Mouse (Mus musculus): ENCODE results near the gene Ccdc9b.
A peak's percentile ranks its signal among the peaks of the same experiment; 100 is the strongest.

The Ccdc9b gene

DNA sequence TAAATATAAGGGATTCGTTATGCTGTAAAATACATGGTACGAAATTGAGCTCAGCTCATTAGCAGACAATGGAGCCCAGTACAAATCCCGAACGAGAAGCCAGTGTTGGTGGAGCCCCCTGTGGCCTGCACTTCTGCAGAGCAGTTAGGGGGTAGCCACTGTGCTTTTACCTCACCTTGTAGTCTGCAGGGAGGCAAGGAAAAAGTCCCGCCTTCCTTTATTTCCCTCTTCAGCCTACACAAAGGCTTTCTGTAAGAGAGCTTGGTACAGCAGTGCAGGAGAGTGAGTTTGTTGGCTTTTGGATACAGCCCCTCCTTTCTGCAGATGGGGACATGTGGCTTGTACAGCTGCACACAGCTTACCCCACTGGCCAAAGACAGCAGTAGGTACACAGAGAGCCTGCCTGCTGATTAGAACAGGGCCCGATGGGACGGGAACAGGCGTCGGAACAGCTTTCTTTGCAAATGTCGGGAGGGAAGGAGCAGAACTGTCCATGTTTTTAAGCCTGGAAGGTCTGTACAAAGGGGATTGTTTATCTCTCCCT lies 13.0 kb downstream of the Ccdc9b start:
- no peak for DNase-seq (ENCODE audit: low read depth, low spot score)

DNA sequence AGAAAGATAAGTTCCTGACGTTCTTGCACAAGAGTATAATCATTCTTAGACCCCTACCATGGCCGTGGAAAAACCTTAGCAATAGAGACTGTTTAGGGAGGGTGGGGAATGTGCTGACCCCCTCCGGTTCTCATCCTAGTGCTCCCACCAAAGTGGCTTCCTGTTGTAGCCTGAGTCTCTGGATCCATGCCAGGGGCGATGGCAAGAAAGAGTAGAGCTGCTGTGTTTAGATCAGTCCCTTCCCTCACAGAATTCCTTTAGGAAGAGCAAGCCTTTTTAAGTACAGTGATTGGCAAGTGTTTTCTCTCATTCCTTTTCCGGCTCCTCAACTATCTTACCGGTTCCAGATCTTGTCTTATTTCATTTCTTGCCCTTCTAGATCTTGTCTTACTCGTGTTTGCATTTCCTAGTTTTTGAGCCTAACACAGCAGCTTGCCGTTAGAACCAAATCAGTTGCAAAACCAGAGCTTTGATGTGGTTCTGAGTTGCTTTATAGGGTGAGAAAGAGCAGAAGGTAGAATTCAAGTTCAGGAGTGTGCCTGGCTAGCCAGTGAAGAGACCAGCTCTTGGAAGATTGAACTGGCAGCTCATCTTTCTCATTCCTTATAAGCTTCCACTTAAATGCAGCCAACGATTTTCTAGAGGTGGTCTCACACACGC lies 15.0 kb downstream of the Ccdc9b start:
- no peak for DNase-seq (ENCODE audit: low read depth, low spot score)

DNA sequence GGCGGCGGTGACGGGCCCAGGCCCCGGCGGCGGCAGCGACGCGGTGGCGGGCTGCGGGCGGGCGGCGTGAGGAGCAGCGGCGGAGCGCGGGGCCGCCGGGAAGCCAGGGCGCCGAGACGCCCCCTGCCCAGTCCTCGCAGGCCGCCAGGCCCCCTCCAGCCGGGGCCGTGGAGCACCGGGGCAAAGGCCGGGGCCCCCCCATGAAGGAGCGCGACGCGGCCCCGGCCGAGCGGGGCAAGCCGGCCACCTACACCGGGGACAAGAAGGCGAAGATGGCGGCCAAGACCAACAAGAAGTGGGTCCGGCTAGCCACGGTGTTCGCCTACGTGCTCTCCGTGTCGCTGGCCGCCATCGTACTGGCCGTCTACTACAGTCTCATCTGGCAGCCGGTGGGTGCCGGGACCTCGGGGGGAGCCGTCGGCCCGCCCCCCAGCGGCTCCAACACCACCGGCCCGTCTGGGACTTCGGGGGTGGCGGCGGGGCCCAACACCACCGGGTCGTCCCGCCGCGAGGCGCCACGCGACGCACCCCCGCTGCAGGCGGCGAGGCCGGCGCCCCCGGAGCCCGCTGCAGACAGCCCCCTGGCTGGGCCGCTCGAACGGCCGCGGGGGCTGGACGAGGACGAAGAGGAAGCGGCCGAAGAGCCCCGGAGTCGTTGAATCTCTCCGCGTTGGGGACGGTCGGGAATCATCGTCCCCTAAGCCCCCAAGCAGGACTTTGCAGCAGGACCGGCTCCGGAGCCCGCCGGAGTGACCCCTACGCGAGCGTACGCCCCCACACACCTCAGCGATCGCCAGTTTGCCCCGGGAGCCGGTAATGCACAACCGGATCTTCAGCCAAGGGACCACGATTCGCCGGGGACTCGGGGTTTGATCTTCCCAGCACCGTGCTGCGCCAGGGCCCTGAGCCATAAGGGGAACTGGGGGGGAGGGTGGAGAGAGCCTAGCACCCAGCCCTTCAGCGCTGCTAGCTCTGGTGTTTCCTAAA lies 16.3 kb downstream of the Ccdc9b start:
- no peak for DNase-seq (ENCODE audit: low read depth, low spot score)

DNA sequence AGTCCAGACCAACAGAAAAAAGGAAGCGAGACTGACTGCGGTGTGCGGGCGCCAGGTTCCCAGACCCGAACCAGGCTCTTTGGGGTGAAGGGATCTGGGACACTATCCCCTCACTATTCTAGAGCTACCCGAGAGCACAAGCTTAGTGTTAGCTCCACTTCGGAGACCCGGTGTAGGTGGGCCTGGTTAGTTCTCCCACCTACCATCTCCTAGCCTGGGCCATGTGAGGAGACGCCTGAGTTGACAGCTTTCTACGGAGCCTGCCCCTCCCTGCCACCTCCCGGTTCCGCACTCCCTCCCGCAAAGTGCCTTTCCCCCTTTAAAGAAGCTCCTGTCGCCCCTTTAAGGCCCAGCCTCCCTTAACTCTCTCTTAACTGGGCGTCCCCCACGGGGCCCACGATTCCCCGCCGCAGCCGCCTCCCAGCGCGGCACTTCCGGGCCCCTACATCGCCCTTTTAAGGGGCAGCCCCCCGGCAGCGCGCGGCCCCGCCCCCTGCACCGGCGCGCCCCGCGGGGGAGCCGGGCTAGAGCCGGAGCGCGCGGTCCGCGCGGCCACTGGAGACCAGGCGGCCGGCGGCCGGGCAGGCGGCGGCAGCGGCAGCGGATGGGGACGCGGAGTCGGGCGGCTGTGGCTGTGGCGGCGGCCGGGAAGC lies 17.1 kb downstream of the Ccdc9b start, which contains the start of gene Inafm2:
TSS of gene Inafm2 (plus strand) at position 527 of the 653 bp plus-strand sequence.
- DNase-seq (ENCODE audit: low read depth, low spot score), result peak; percentile 84

DNA sequence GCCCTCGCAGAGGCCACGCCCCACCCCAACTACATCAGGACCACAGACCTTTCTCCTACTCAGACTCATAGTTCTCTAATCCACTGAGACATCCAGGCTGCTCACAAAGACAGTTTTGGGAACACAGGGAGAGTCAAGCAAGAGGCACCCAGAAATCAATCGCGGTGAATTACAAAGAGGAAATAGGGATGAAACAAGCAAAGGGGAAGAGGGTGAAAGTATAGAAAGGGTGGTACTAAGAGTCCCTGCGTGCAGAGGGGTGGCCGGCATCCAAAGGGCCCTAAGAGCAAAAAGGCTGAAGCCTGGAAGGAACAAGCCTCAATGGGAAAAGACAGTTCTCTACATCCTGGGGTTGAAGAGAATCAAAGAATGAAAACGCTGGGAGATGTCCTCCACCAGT lies 17.8 kb downstream of the Ccdc9b start:
- no peak for DNase-seq (ENCODE audit: low read depth, low spot score)

DNA sequence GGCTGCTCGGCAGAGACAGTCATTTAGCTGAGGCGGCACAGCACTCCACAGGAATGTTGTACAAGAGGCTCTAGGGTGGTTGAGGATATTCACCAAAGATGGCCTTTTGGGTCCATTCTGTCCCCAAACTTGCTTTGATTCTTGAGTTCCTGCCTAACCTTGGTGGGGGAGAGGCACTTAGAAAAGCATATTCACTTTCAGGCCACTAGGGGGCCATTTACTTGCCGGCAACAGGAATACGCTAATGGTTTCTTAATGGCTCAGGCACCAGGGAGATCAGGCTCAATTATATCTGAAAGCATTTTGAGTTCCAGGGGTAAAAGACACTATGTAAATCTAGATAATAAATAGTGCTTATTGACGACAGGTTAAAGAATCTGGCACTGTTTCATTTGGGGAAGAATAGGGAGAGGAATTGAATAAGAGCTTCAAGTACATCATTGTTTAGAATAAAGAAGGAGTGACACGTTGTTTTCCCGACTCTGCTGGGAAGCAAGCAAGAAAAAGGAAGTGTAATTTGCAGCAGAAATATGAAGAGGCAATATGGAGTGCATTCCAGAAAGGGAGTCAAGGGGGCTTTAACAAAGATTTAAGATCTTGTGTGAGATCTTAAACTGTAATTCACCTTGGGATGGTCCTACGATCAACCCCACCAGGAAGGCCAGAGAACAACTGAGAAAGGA lies 19.1 kb downstream of the Ccdc9b start:
- no peak for DNase-seq (ENCODE audit: low read depth, low spot score)

DNA sequence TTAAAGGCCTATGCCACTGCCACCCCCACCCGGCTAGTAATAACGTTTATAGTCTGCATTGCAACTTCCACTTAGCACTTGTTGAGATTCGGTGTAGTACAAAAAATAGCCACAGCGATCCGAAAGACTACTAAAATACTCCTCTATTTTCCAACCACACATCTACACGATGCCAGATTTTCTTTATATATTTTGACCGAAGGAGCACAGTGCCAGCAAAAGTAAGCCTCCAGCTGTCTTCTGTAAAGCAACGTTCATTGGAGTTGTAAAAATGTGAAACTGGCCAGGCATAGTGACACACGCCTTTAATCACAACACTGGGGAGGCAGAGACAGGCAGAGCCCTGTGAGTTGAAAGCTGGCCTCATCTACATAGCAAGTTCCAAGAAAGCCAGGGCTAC lies 21.3 kb downstream of the Ccdc9b start:
- no peak for DNase-seq (ENCODE audit: low read depth, low spot score)

DNA sequence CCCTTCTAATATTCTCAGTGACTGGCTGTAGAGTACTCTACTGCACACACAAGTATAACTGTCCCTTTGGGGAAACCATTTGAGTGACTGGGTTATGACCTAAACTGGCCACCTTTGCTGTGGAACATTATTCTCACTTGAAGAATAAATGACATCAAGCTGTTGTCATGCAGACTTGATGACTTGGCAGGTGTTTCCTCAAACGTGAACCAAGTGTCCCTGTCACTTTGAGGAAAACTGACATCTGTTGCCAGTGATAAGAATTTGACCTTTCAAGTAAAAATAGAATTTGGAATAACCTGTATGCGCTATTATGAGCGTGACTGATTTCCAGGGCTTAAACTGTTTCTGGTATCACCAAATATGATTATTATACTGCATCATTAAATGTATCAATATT lies 22.1 kb downstream of the Ccdc9b start:
- no peak for DNase-seq (ENCODE audit: low read depth, low spot score)

DNA sequence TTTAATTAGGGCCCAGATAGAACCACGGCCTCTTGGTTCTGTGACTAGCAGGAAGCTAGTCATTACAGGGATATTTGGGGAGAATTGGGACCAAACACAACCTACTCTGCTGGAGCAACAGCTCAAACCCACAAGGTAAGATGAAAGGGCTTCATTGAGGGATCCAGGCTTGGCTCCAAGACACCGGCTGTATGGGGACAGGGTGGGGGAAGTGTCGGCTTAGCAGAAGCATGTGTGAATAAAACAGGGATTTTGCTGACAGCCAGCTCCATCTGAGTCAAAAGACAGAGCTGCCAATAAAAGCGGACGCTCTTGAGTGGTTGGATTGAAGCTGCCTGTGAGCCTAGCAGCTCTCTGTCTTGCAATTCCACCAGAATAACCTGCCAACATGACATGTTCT lies 29.1 kb downstream of the Ccdc9b start:
- no peak for DNase-seq (ENCODE audit: low read depth, low spot score)

DNA sequence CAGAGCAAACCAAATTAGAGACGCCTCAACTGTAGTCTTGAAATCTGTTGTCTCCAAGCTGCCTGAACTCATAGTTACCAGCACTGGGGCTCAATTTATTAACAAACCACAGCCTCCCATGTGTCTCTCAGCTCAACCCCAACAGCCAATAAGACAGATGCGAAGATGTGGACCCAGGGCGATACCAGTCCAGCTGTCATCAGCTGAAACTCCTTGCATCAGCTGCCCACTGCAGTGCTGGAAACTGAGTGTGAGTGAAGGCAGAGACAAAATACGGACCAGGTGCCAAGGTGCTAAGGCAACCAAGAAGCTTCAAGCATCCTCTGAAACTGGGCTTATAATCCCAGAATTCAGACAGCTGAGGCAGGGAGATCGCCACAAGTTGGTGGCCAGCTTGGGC lies 30.5 kb downstream of the Ccdc9b start:
- no peak for DNase-seq (ENCODE audit: low read depth, low spot score)

DNA sequence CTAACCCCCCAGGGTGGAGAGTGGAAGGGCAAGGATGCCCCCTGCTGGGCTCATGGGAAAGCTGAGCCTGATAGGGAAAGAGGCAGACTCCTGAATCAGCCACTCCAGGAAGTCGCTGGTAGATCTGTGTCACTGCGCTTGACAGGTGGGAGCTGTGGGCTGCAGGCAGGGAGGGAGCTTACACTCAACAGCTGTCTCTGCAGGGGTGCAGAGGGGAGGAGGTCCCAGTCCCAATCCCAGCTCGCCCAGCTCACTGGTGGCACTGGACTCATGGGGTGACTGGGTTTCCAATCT lies 31.9 kb downstream of the Ccdc9b start:
- DNase-seq (ENCODE audit: low read depth, low spot score), result no peak

DNA sequence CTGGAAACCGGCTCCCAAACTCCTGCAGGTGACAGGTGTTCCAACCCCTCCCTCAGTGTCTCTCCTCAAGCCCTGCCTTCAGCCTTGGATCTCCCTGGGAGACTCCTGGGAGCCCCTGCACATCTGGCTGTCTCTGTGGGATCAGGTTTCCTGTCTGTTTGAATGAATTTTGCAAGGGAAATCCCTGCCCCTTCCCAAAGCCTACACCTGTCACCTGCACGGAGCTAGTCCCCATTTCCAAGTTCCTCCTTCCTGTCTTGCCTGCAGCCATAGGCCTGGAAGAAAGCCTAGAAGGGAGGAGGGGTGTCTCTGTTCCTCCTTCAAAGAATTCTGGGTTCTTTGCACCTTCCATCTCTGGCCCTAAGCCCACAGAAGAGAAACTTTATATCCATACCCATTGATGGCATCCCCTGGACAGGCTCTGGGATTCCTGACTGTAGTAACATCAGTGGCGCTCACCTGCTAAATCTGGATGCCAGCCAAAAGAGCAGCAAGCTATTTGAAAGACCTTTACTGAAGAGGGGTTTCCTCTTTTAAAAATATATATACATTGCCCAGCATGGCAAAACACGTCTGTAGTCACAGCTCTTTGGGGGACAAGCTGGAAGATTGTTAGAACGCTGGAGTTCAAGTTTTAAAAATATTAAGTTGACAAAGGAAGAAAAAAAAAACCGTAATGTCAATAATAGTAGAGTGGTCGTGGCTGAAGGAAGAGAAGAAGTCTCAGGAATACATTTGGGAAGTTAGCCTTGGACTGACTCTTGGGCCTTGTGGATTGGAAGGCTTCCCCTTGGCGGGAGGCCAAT lies 32.4 kb downstream of the Ccdc9b start:
- no peak for DNase-seq (ENCODE audit: low read depth, low spot score)

DNA sequence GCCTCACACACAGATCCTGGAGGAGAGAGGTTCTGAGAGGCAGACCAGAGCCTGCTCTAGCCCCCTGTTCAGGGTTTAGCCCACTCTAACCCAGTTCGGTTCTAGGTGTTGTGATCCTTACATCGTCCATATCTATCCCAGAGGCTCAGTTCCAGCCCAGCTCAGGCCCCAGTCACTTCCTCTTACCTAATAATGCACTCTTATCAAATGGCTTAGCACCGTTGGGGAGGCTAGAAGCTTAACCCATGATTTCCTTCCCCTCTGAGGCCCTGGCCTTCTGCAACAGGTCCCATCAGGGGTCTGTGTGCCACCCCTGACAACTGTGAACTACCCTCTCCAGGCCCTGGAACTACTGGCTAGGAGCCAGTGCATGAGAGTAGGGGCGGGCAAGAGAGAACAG lies 33.3 kb downstream of the Ccdc9b start:
- DNase-seq (ENCODE audit: low read depth, low spot score), result no peak

DNA sequence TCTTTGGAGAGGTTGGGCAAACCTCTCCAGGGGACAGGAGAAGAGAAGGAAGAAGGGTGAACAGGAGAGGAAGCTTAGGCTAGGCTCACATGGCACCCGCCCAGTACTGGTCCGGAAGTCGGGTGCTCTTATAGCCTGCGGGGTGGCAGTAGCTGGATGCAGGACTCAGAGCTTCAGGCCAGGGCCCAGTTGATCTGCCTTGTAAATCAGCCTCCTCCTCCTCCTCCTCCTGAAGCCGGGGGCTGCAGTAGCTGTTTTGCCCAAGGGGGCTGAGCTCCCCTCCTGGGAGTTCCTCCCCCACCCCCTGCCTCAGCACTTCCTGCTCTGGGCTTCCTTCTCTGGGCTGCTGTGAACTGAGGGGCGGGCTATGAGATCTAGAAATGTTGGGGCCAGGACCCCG lies 34.1 kb downstream of the Ccdc9b start, which contains the start of gene Plcb2:
TSS of gene Plcb2 (minus strand) at position 102 of the 400 bp plus-strand sequence.
- no peak for DNase-seq (ENCODE audit: low read depth, low spot score)

DNA sequence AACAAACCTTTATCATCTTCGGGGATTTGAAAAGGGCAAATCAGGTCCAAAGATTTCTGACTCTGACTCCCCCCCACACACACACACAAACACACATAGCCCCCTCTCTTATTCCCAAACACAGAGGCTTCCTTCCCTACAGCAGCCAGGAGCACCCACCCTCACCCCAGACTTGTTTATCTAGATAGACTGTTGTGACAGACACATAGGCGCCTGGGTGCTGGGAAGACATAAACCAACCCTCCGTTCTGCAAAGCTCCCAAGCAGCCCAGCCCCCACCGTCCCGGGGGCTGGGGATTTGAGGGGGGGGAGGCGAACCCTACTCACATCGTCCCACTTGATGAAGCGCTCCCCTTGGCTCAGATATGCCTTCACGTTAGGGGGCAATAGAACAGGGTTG lies 34.5 kb downstream of the Ccdc9b start:
- DNase-seq (ENCODE audit: low read depth, low spot score), result no peak

DNA sequence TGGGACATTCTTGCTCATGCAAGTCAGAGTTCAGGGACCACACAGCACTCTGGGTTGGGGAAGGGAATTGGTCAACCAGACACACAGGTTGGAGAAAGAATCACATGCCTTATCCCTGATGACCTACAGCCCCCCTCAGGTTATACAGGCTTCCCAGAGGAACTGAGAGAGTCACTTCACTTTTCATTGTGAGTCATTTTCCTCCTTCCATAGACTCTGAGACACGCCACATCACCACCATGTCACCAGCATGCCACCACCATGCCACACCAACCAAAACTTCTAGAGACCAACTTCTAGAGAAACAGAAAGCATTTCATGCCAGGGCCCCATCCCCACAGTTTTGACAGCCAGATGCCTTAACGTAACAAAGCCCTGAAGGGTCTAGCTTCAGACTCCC lies 35.6 kb downstream of the Ccdc9b start:
- no peak for DNase-seq (ENCODE audit: low read depth, low spot score)

DNA sequence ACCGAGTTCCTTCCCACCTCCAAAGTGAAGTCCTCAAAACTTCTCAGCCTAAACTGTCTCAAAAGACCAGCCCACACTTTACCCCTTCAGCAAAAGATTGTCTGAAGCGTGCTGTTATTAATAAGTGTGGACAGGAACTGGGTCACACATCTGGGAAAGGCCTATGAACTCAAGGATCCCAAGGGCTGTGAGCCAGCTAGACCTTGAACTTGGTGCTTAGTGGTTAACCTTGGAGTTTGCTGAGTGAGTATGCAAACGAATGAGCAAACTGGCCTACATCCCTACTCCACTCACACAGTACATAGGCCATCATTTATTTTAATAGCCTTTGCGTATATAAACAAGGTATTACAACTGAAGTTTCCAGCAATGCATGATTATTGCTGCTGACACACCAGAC lies 37.0 kb downstream of the Ccdc9b start:
- DNase-seq (ENCODE audit: low read depth, low spot score), result no peak

DNA sequence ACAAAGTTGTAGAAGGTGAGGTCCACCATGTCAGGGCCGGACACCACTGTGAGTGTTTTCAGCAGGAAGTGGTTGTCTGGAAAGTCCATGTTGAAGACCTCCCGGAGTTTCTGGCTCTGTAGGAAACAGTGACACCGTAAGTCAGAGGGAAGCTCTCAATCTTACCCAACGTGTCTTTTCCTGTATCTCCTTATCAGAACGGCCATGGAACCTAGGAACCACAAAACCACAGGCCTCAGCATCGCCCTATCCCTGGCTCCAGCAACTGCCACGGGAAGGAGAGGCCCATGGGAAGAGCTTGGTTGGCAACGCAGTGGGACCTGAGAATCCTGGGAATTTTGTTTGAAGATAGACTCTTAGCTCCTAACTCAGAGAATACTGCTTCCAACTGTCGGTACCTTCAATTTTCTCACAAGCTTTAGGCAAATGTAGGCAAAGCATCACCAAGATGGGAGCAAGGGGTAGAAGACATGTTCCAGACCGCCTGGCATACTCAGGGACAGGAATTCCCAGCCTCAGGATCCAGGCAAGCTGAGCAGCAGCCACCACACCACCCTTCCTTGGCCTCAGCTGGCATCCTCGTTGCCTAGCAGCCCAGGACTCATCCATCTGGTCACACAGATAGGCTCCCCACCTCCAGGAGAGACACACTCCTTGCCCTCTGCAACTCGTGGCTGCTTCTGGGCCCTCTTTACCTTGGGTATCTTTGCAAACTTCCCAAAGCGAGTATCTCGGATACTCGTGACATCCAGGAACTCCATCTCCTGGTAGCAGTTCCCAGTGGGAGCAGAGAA lies 38.6 kb downstream of the Ccdc9b start:
- DNase-seq (ENCODE audit: low read depth, low spot score), result no peak

DNA sequence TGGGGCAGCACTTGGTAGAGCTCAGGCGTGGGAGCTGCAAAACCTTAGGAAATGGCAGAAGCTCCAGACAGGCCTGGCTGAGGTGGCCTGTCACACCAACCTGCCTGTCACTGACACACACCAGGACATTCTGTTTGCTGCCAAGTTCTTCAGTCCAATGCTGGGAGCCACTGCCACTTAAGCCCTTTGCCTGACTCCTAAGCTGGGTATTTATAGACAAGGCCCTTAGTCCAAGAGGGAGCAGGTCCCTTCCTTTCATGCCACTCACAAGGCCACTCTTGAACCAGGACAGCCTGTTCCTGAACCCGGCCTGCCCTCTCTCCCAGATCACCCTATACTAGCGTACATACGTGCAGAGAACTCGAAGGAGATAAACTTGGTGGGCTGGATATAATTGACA lies 45.8 kb downstream of the Ccdc9b start:
- no peak for DNase-seq (ENCODE audit: low read depth, low spot score)

DNA sequence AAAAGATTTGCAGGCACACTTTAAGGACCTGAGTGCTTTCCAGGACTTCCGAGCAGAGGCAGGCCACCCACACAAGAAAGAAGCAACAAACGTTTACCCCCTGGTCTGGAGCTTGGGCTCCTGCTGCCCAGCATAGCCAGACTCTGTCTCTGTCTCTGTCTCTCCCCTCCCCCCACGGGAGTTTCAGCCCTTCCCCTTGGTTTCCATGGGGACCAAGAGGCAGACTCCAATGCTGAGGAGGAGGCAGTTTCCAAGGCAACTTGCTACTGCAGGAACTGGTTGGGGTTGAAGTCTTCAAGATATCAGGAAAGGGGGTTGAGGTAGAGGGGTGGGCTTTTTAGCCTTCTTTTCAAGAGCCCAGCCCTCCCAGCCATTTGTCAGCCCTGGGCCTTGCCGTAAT lies 48.2 kb downstream of the Ccdc9b start:
- DNase-seq (ENCODE audit: low read depth, low spot score), result no peak

Measured in embryo, embryonic 11.5 days (tissue).